Mouse (Mus musculus): ENCODE measurements around the gene Ak2.

GRCm38 (mm10) chr4:128978634-128979033 lies 13.1 kb upstream of the Ak2 start:
- no peak for TF ChIP-seq CHD2 (IDR thresholded peaks at IDR 0.05; ENCODE audit: low read depth, low read length)
- TF ChIP-seq ZNF384 (IDR thresholded peaks at IDR 0.05; ENCODE audit: low read depth, low read length), result no peak
- TF ChIP-seq HCFC1 (IDR thresholded peaks at IDR 0.05; ENCODE audit: borderline replicate concordance, insufficient read depth, low read length), result no peak
- TF ChIP-seq ZC3H11A (IDR thresholded peaks at IDR 0.05; ENCODE audit: borderline replicate concordance, low read depth, low read length), result no peak
